Mouse (Mus musculus) MEL (cell line): ENCODE data around the gene Gm26920. TPM values are rescaled to one million over a fixed set of nuclear protein-coding genes. Genes with fewer than 3 reads are reported as not detected.

ENCODE experiments used
- DNase-seq: peaks from one replicate; pipeline ENCODE4 v3.0.0; 2011; ENCODE audit warnings: low read depth, low spot score
- H3K27ac ChIP-seq: 2 replicates; pipeline ENCODE4 v1.5.1; 2012; ENCODE audit warnings: low read depth, mild to moderate bottlenecking, control low read depth, low read length, moderate library complexity; ENCODE audit not compliant: control insufficient read depth
- H3K27me3 ChIP-seq, 2 experiments: fragments of 150-350 bp in 1 of 2; sonication (generic) in 1 of 2; 2 replicates each; pipeline ENCODE4 v1.6.1; 2012; ENCODE audit warnings: low read length in 2 of 2, mild to moderate bottlenecking in 2 of 2, improper control_type of control experiment in 1 of 2, moderate library complexity in 1 of 2; ENCODE audit not compliant: insufficient read depth in 2 of 2, control insufficient read depth in 1 of 2
- H3K36me3 ChIP-seq, 2 experiments: 2 replicates each; pipeline ENCODE4 v1.6.1; 2012 to 2014; ENCODE audit warnings: low read length in 2 of 2, improper control_type of control experiment in 1 of 2, inconsistent platforms in 1 of 2, mild to moderate bottlenecking in 1 of 2; ENCODE audit not compliant: insufficient read depth in 2 of 2, control insufficient read depth in 1 of 2
- H3K4me1 ChIP-seq, 2 experiments: fragments of 150-350 bp in 1 of 2; sonication (generic) in 1 of 2; 2 replicates each; pipeline ENCODE4 v1.6.1; 2012; ENCODE audit warnings: low read length in 2 of 2, improper control_type of control experiment in 1 of 2, mild to moderate bottlenecking in 1 of 2; ENCODE audit not compliant: insufficient read depth in 2 of 2, control insufficient read depth in 1 of 2
- H3K4me3 ChIP-seq, 2 experiments: fragments of 150-350 bp in 1 of 2; sonication (generic) in 1 of 2; 2 replicates each; pipeline ENCODE4 v1.5.1; 2012; ENCODE audit warnings: low read depth in 2 of 2, low read length in 2 of 2, mild to moderate bottlenecking in 2 of 2, moderate library complexity in 2 of 2, control low read depth in 1 of 2, improper control_type of control experiment in 1 of 2; ENCODE audit not compliant: control insufficient read depth in 1 of 2, insufficient read depth in 1 of 2
- H3K79me2 ChIP-seq: 2 replicates; pipeline ENCODE4 v1.6.1; 2012; ENCODE audit warnings: mild to moderate bottlenecking, low read length, moderate library complexity; ENCODE audit not compliant: control insufficient read depth, poor library complexity, insufficient read depth
- H3K9ac ChIP-seq: 2 replicates; pipeline ENCODE4 v1.6.1; 2012; ENCODE audit warnings: low read depth, mild to moderate bottlenecking, control low read depth, low read length, moderate library complexity; ENCODE audit not compliant: control insufficient read depth, poor library complexity, severe bottlenecking
- H3K9me3 ChIP-seq: fragments of 150-350 bp; sonication (generic); replicated peaks from 2 replicates; pipeline ENCODE4 v1.6.1; 2012; ENCODE audit warnings: mild to moderate bottlenecking, low read length, improper control_type of control experiment, moderate library complexity; ENCODE audit not compliant: insufficient read depth
- CHD2 ChIP-seq: IDR thresholded peaks from 2 replicates; pipeline ENCODE4 v1.6.1; 2011; ENCODE audit warnings: low read length, improper control_type of control experiment
- KAT2A ChIP-seq: conservative IDR thresholded peaks from 2 replicates; pipeline ENCODE4 v1.6.1; 2012; ENCODE audit warnings: low read depth, low read length, improper control_type of control experiment, inconsistent platforms
- MAFK ChIP-seq: IDR thresholded peaks from 2 replicates; pipeline ENCODE4 v1.6.1; 2011; ENCODE audit warnings: low read depth, mild to moderate bottlenecking, low read length, improper control_type of control experiment, borderline replicate concordance
- MXI1 ChIP-seq: IDR thresholded peaks from 2 replicates; pipeline ENCODE4 v1.6.1; 2011; ENCODE audit warnings: mild to moderate bottlenecking, low read depth, low read length, improper control_type of control experiment
- NELFE ChIP-seq: IDR thresholded peaks from 2 replicates; pipeline ENCODE4 v1.6.1; 2011; ENCODE audit warnings: low read depth, low read length, improper control_type of control experiment
- POLR2AphosphoS5 ChIP-seq: IDR thresholded peaks from 2 replicates; pipeline ENCODE4 v1.6.1; 2012; ENCODE audit warnings: low read depth, borderline replicate concordance, mild to moderate bottlenecking, inconsistent platforms, low read length, moderate library complexity, mixed read lengths
- RAD21 ChIP-seq: IDR thresholded peaks from 2 replicates; pipeline ENCODE4 v1.6.1; 2011; ENCODE audit warnings: mild to moderate bottlenecking, low read depth, low read length, improper control_type of control experiment
- RCOR1 ChIP-seq: IDR thresholded peaks from 2 replicates; pipeline ENCODE4 v1.6.1; 2012; ENCODE audit warnings: low read depth, mild to moderate bottlenecking, inconsistent platforms, low read length, improper control_type of control experiment
- SMC3 ChIP-seq: IDR thresholded peaks from 2 replicates; pipeline ENCODE4 v1.6.1; 2011; ENCODE audit warnings: low read depth, low read length, improper control_type of control experiment
- TAL1 ChIP-seq: IDR thresholded peaks from 2 replicates; pipeline ENCODE4 v1.6.1; 2012; ENCODE audit warnings: mild to moderate bottlenecking, inconsistent platforms, low read length, moderate library complexity, mixed read lengths
- TBP ChIP-seq: IDR thresholded peaks from 2 replicates; pipeline ENCODE4 v1.8.0; 2011; ENCODE audit warnings: low read depth, low read length, improper control_type of control experiment
- TCF12 ChIP-seq: IDR thresholded peaks from 2 replicates; pipeline ENCODE4 v1.6.1; 2014; ENCODE audit warnings: low read depth, mild to moderate bottlenecking, inconsistent platforms, low read length, improper control_type of control experiment, moderate library complexity
- USF2 ChIP-seq, 2 experiments: IDR thresholded peaks; 2 replicates each; pipeline ENCODE4 v1.6.1; 2011 to 2012; ENCODE audit warnings: improper control_type of control experiment in 2 of 2, low read length in 2 of 2, borderline replicate concordance in 1 of 2, inconsistent platforms in 1 of 2, low read depth in 1 of 2, mild to moderate bottlenecking in 1 of 2; ENCODE audit not compliant: insufficient read depth in 1 of 2
- ZMIZ1 ChIP-seq: IDR thresholded peaks from 2 replicates; pipeline ENCODE4 v1.6.1; 2012; ENCODE audit warnings: low read depth, mild to moderate bottlenecking, inconsistent platforms, low read length, improper control_type of control experiment, moderate library complexity
- polyA plus RNA-seq, 2 experiments: library from polyadenylated mRNA; stranded (reverse) in 1 of 2; unstranded in 1 of 2; fragments of >175 nt in 1 of 2; fragments of >200 nt in 1 of 2; gene quantifications; 2 replicates each; pipeline versions ENCODE4 v1.2.1 to v1.2.4; 2012; ENCODE audit warnings: low replicate concordance in 2 of 2, low read depth in 1 of 2; ENCODE audit not compliant: insufficient read length in 2 of 2, insufficient read depth in 1 of 2, missing spikeins in 1 of 2
- total RNA-seq: library from RNA; depleted of rRNA; stranded (reverse); fragments of 300-350 nt; gene quantifications from 2 replicates; pipeline ENCODE4 v1.2.3, GENCODE M21; 2012; rRNA removed

The Gm26920 gene
- total and polyA plus RNA-seq, 3 experiments = 0.62 TPM; not detected in 2

DNA sequence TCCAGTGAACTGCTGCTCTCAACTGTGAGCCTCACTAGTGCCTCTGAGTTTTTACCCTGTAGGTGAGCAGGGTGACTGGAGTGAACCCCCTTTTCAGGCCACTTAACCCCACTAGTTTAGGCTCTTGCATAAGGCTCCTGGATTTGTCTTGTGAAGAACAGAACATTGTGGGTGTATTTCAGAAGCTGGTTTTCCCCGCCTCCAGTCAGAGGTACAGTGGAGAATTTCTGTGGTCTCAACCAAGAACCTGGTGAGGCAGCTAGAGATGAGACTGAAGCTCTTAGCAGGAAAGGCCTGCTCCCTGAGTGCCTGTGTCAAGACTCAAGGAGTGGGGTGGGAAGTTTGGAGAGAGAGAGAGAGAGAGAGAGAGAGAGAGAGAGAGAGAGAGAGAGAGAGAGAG lies 82.6 kb downstream of the Gm26920 start:
- no peaks in the 10 kb centered on the region for H3K4me1 ChIP-seq
- DNase-seq = no peak
- H3K27me3 ChIP-seq = no peaks in the 10 kb centered on the region
- no peak overlapping the region for H3K9ac ChIP-seq
- H3K9me3 ChIP-seq = no peaks in the 10 kb centered on the region
- H3K4me3 ChIP-seq = no peak overlapping the region
- no peaks in the 10 kb centered on the region; a peak in 1 of 4 replicates for H3K36me3 ChIP-seq
- no peak for TF ChIP-seq USF2 (IDR thresholded peaks at IDR 0.05; ENCODE audit: borderline replicate concordance in 1 of 2, insufficient read depth in 1 of 2, low read depth in 1 of 2, low read length in 2 of 2)
- TF ChIP-seq MAFK = no peak
- TF ChIP-seq CHD2 = no peak
- TF ChIP-seq RCOR1 = no peak
- TF ChIP-seq TBP = no peak
- TF ChIP-seq TCF12 = no peak
- no peak for TF ChIP-seq KAT2A
- TF ChIP-seq SMC3 = no peak
- TF ChIP-seq NELFE = no peak
- no peak for TF ChIP-seq RAD21
- no peak for TF ChIP-seq TAL1
- TF ChIP-seq POLR2AphosphoS5 = no peak
- TF ChIP-seq MXI1 = no peak
- no peak for TF ChIP-seq ZMIZ1
- H3K79me2 ChIP-seq = no peaks in the 10 kb centered on the region
- no peak overlapping the region for H3K27ac ChIP-seq

Other genes with a start within 250 kb of the Gm26920 start
- gene Zfp940, start 236.7 kb downstream of the Gm26920 start, total RNA-seq = 8.8 and 13.7 TPM in 2 replicates
- 1 to 10 TPM in 1 of 2 experiments, not detected in 1; 8.4 TPM for gene Zfp940, start 236.7 kb downstream of the Gm26920 start, polyA plus RNA-seq
- 4.2 and 8.1 TPM in 2 replicates for gene Zfp420, start 230.4 kb downstream of the Gm26920 start, total RNA-seq
- 1 to 10 TPM in 1 of 2 experiments, not detected in 1; 3.2 TPM for gene Zfp420, start 230.4 kb downstream of the Gm26920 start, polyA plus RNA-seq
- gene Zfp27, start 183.8 kb downstream of the Gm26920 start, total RNA-seq = 4.3 and 4.9 TPM in 2 replicates
- 1 to 10 TPM in 1 of 2 experiments, not detected in 1; 5.0 TPM for gene Zfp27, start 183.8 kb downstream of the Gm26920 start, polyA plus RNA-seq
- 0.78 and 0.89 TPM in 2 replicates for gene Zfp383, start 182.2 kb downstream of the Gm26920 start, total RNA-seq
- gene Zfp383, start 182.2 kb downstream of the Gm26920 start, polyA plus RNA-seq = 1 to 10 TPM in 1 of 2 experiments, not detected in 1; 1.4 TPM
- gene Zfp74, start 136.3 kb downstream of the Gm26920 start, total RNA-seq = 3.5 and 4.8 TPM in 2 replicates
- gene Zfp74, start 136.3 kb downstream of the Gm26920 start, polyA plus RNA-seq = 1 to 10 TPM in 1 of 2 experiments, not detected in 1; 9.4 TPM
- gene Zfp568, start 106.5 kb downstream of the Gm26920 start, total RNA-seq = 12.5 and 14.3 TPM in 2 replicates
- gene Zfp568, start 106.5 kb downstream of the Gm26920 start, polyA plus RNA-seq = 100 to 1,000 TPM in 1 of 2 experiments, 10 to 100 TPM in 1; 15.4 to 141 TPM
- gene Zfp14, start 39.0 kb downstream of the Gm26920 start, total RNA-seq = 0.16 and 0.39 TPM in 2 replicates
- under 1 TPM in 1 of 2 experiments, not detected in 1; 0.25 TPM for gene Zfp14, start 39.0 kb downstream of the Gm26920 start, polyA plus RNA-seq
- 2.2 and 2.4 TPM in 2 replicates for gene Zfp82, start 17.5 kb downstream of the Gm26920 start, total RNA-seq
- 1 to 10 TPM in 1 of 2 experiments, not detected in 1; 2.0 TPM for gene Zfp82, start 17.5 kb downstream of the Gm26920 start, polyA plus RNA-seq
- gene Zfp566, start 117 bp upstream of the Gm26920 start, total RNA-seq = 7.3 and 8.0 TPM in 2 replicates
- 1 to 10 TPM in 1 of 2 experiments, not detected in 1; 8.0 TPM for gene Zfp566, start 117 bp upstream of the Gm26920 start, polyA plus RNA-seq
- gene Zfp260, start 4.4 kb upstream of the Gm26920 start, total RNA-seq = 5.5 and 6.2 TPM in 2 replicates
- gene Zfp260, start 4.4 kb upstream of the Gm26920 start, polyA plus RNA-seq = 1 to 10 TPM in 1 of 2 experiments, not detected in 1; 4.8 TPM
- gene Zfp382, start 31.5 kb upstream of the Gm26920 start, total RNA-seq = 3.9 and 8.2 TPM in 2 replicates
- gene Zfp382, start 31.5 kb upstream of the Gm26920 start, polyA plus RNA-seq = 1 to 10 TPM in 1 of 2 experiments, not detected in 1; 7.1 TPM
- 30.6 and 35.5 TPM in 2 replicates for gene Zfp146, start 79.3 kb upstream of the Gm26920 start, total RNA-seq
- 10 to 100 TPM in 1 of 2 experiments, not detected in 1; 38.9 TPM for gene Zfp146, start 79.3 kb upstream of the Gm26920 start, polyA plus RNA-seq
- 8.9 and 9.9 TPM in 2 replicates for gene Cox7a1, start 93.7 kb upstream of the Gm26920 start, total RNA-seq
- gene Cox7a1, start 93.7 kb upstream of the Gm26920 start, polyA plus RNA-seq = 10 to 100 TPM in 1 of 2 experiments, not detected in 1; 11.1 TPM
- gene Capns1, start 108.4 kb upstream of the Gm26920 start, total RNA-seq = 31.7 and 38.3 TPM in 2 replicates
- 100 to 1,000 TPM in 1 of 2 experiments, not detected in 1; 354 TPM for gene Capns1, start 108.4 kb upstream of the Gm26920 start, polyA plus RNA-seq
- gene Polr2i, start 141.5 kb upstream of the Gm26920 start, total RNA-seq = 109 and 128 TPM in 2 replicates
- gene Polr2i, start 141.5 kb upstream of the Gm26920 start, polyA plus RNA-seq = 100 to 1,000 TPM in 1 of 2 experiments, not detected in 1; 118 TPM
- 54.8 and 55.0 TPM in 2 replicates for gene Tbcb, start 141.9 kb upstream of the Gm26920 start, total RNA-seq
- gene Tbcb, start 141.9 kb upstream of the Gm26920 start, polyA plus RNA-seq = 10 to 100 TPM in 1 of 2 experiments, not detected in 1; 72.6 TPM
- not detected in 2 replicates for gene Ovol3, start 145.3 kb upstream of the Gm26920 start, total RNA-seq
- under 1 TPM in 1 of 2 experiments, not detected in 1; 0.17 TPM for gene Ovol3, start 145.3 kb upstream of the Gm26920 start, polyA plus RNA-seq
- gene Thap8, start 189.7 kb upstream of the Gm26920 start, total RNA-seq = 0.42 and 0.73 TPM in 2 replicates
- gene Thap8, start 189.7 kb upstream of the Gm26920 start, polyA plus RNA-seq = under 1 TPM in 1 of 2 experiments, not detected in 1; 0.46 TPM
- gene Wdr62, start 190.0 kb upstream of the Gm26920 start, total RNA-seq = 4.9 and 6.5 TPM in 2 replicates
- 10 to 100 TPM; 30.5 to 44.8 TPM for gene Wdr62, start 190.0 kb upstream of the Gm26920 start, polyA plus RNA-seq
- gene Clip3, start 201.3 kb upstream of the Gm26920 start, total RNA-seq = not detected in 2 replicates
- under 1 TPM in 1 of 2 experiments, not detected in 1; 0.19 TPM for gene Clip3, start 201.3 kb upstream of the Gm26920 start, polyA plus RNA-seq
- 15.0 and 16.2 TPM in 2 replicates for gene Alkbh6, start 218.3 kb upstream of the Gm26920 start, total RNA-seq
- gene Alkbh6, start 218.3 kb upstream of the Gm26920 start, polyA plus RNA-seq = 10 to 100 TPM in 1 of 2 experiments, not detected in 1; 24.6 TPM
- 0.31 and 0.42 TPM in 2 replicates for gene Syne4, start 224.4 kb upstream of the Gm26920 start, total RNA-seq
- under 1 TPM in 1 of 2 experiments, not detected in 1; 0.82 TPM for gene Syne4, start 224.4 kb upstream of the Gm26920 start, polyA plus RNA-seq
- gene E130208F15Rik, start 231.3 kb upstream of the Gm26920 start, total RNA-seq = 0.92 and 0.96 TPM in 2 replicates
- 1 to 10 TPM in 1 of 2 experiments, not detected in 1; 3.2 TPM for gene E130208F15Rik, start 231.3 kb upstream of the Gm26920 start, polyA plus RNA-seq
- 4.3 and 4.5 TPM in 2 replicates for gene Sdhaf1, start 233.5 kb upstream of the Gm26920 start, total RNA-seq
- gene Sdhaf1, start 233.5 kb upstream of the Gm26920 start, polyA plus RNA-seq = 1 to 10 TPM in 1 of 2 experiments, not detected in 1; 8.1 TPM